Mouse (Mus musculus): Measurements from ENCODE around the gene Arih2.

Gene Arih2

DNA sequence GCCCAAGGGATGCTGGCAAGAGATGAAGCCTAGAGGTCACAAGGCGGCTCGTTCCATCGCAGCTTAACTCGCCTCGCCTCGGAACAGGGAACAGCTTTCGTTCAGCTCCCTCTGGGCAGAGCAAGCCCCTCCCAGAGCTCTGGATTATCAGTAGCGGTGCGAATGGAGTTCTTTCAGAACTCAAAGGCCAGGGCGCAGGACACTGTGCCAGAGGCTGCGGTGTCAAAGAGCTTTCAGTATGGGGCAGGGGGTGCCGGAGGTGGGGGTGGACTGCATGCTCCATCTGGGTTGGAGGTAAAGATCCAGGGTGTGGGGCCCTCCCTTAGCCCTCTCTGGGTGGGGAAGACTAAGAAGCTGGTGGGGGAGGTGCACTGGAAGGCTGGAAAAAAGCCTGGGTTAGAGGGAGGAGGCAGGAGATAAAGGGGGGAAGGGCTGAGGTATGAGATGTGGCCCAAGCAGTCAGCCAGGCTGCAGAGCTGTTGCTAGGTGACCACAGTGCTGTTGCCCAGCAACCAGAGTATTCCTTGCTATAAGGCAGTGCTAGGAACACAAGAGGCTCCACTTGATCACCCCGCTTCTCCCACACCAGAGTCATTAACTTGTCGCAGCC, 61.5 kb downstream of the Arih2 start:
- peak; percentile 95 for DNase-seq (ENCODE audit: low read depth, low spot score)

DNA sequence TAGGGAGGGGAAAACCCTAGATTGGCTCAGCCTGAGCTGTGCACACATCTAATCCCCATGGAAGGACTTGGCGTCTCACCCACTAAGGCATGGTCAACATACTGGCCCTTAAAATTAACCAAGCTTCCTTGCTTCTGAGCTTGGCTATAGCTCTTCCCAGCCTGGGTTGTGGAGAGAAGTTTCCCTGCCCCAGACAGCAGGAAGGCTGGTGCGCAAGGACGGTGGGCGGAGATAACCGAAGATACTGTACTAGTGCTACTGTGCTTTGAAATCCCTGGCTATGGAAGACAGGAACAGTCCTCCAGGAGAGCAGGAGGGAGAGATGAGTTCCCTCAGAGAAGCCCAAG, 69.9 kb downstream of the Arih2 start:
- no peak for DNase-seq (ENCODE audit: low read depth, low spot score)

DNA sequence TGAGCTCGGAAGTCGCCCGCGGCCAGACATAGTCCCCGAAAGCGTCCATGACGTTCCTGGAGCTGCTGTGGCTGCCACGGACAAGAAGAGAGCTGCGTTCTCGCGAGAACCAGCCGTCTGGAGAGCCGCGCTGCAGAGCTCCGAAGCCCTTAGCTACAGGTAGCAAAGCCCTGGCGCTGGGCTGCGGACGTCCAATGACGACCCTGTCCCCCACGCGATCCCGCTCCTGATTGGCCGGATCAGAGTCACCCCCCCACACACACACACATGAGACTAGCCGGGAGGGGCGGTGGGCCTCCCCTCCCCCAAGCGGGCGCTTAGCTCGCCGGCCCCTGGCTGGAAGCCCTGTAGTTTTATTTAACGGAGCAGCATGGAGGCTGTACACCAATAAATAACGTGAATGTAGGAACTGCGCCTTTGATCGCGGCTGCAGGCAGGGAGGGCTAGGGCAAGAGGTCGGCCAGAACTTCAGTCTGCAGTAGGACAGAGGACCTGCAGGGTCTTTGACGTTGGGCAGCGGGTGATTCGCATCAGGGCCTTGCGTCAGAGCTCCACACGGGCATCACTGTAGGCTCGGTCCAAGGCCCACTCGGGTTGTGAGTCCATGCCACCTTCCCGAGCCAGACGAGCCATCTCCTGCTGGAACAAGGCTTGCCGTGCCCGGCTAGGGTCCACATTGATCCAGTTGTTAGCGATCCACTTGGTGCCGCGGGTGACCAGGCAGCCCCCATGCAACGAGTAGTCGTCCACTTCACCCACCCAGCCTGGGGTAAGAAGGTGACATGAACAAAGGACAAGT, 70.4 kb downstream of the Arih2 start, which contains the start of gene Wdr6:
Gene Wdr6 (minus strand): TSS at position 195 of the 799 bp plus-strand sequence.
- peak; percentile 98 for DNase-seq (ENCODE audit: low read depth, low spot score)

DNA sequence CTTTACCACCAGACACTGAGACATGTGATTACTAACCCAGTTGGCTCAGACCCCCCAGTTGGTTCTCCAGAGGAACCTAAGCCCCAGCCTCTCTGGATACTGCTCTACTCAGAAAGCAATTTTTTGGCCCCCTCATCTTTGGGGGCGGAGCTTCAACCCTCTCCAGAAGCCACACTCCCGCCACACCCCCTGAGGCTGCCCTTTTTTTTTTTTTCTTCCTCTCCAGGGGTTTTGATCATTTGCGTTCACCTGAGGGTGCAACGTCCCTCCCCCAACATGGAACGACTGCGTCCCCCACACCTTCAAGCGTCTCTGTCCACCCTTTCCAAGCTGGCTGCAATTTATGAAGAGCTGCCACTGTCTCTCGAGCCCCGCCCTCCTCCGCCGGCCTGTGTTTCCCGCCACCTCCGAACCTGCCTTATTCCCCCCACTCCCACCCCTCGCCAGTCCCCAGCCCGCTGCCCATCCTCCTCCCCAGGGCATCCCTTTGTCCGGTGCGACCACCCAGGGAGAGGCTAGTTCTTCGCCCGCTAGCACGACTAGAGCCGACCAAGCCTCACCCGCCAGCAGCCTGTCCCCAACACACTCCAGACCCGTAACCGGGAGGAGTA, 71.1 kb downstream of the Arih2 start:
- peak; percentile 47 for DNase-seq (ENCODE audit: low read depth, low spot score)

DNA sequence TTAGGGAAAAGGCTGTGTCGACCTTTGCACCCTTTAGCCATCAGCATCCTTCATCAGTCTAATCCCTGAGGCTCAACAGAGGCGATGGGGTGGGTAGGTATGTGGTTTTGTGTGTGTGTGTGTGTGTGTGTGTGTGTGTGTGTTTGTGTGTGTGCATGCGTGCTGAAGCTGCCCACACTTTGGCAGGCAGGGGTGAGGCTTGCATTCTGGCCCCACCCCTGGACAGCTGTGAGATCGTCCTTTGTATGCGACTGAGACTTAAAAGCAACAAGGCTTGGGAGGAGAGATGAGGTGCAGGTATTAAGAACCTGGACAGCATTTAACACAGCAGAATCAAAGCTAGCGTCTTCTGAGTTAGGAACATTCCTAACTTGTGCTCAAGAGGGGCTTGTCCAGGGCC, 72.2 kb downstream of the Arih2 start:
- DNase-seq (ENCODE audit: low read depth, low spot score), result peak; percentile 51

DNA sequence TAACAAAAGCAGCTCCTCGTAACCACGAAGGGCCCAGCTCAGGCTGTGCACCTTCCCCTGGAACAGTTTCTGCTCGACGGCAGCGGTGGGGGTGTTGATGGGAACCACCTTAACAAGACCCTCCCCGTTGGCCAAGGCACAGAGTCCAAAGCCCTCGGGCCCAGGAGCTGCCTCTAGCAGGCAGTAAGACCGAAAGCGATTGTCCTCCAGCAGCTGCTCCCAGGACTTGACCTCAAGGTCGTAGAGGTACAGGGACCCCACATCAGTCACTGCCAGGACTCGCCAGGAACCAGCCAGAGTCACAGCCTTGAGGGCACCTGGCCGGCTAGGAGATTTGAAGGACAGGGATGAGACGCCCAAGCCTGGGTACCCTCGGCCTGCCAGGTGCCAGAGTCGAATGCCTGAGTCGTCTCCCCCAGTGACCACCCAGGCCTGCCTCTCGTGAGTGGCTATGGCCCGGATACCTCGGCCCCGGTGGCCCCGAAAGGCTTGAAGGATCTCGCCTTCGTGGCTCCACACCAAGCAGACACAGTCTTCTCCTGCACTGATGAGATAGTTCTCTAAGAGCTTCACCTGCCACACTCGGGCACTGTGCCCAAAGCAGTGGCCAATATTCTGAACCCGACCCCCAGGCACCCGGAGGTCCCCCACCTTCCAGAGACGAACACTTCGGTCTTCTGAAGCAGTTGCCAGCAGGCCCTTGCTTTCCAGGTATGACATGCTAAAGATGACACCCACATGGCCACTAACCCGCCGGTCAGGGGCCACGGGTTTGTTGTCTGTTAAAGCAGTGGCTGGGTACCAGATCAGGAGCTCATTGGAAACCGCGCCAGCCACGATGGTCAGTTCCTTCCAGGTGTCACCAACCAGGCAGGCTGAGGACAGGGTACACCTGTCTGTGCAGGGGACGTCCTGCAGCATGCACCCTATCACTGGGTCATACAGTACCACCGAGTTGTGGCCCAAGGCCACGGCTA, 73.6 kb downstream of the Arih2 start:
- DNase-seq (ENCODE audit: low read depth, low spot score), result no peak

DNA sequence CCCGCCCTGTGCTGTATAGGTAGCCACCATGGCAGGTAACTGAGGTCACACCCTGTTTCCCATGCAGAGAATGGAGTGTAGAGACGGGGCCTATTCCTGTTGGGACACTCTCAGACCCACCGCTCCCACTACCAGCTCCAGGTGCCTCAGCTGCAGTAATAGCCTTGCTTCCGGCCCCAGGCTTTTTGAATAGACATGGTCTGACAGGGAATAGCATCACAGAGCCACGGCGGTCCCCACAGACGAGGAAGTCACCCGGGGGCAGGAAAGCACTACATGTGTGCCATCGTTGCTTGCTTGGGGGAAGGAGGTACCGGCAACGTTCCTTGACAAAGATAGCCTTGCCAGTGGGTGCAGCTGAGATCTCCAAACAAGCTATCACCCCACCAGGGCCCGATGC, 74.3 kb downstream of the Arih2 start:
- no peak for DNase-seq (ENCODE audit: low read depth, low spot score)

DNA sequence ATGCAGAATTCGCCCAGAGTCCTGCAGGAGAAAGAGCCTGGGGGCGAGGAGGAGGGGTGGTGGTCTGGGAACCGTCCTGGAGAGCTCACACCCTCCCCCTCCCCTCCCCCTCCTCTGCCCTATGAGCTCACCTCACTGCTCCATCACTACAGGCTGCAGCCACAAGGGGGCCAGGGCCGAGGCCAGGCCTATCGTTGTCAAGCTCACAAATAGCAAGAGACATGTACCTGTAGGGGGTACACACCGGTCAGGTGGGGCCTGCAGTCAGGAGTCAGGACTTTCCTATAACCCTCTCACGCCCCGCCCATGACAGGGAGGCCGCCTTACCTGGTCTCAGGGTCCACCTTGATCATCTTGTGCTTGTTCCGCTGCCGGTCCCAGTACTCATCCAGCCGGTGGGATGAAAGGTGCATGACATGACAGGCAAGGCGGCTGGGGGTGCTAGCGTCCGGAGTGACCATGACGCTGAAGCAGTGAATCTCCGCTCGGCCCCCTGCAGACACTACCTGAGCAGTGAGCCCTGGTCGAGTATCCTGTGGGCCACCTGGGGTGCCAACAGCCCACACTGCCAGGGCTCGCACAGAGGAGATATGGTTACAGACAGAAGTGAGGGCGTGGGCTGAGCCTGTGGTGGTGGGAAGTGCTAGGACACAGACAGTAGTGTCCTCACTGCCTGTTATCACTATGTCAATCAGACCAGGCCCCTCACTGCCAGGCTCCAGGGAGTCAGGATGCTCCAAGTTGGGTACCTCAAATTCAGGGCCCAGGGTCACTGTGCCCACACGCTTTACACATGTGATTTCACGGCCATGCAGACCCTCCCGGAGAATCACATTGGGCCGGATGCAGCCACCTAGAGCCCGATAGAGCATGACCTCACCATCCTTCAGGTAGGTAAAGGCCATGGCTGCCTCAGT, 75.2 kb downstream of the Arih2 start:
- peak; percentile 93 for DNase-seq (ENCODE audit: low read depth, low spot score)

DNA sequence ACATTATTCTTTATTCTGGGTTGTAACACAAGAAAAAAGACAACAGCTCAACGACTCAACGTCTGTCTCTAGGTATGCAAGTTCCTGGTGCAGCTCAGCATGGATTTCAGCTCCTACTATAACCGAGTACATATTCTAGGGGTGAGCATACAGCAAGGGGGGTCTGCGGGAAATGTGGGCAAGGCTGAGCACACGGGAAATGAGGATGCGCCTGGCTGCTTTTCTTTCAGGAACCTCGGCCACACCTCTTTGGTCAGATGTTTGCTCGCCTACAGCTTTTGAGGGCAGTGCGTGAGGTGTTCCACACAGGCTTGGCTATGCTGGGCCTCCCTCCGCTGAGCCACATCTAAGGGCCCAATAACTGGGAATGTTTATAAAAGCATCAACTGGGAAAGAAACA, 76.9 kb downstream of the Arih2 start:
- no peak for DNase-seq (ENCODE audit: low read depth, low spot score)

DNA sequence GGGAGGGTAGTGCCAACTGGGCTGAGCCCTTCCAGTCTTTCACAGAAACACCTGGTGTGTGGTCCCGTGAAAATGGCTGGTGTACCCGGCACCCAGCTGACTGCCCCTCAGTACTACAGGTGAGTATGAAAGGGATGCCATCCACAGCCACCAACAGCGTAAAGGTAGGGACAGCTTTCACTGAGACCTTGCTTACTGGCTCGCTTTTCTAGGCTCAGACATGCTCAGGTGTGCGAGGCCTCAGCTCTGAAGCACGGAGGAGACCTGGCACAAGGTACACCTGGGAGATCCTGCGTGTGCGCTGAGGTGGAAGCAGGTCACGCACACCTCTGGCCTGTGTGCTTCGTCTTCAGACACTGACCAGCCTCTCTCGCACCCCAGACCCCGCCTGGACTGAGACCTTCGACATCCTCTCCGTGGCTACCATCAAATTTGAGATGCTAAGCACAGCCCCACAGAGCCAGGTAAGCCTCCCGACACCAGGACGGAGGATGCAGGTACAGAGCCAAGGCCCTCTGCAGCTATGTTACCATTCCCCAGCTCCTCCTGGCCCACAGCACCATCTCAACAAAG, 77.7 kb downstream of the Arih2 start:
- no peak for DNase-seq (ENCODE audit: low read depth, low spot score)

DNA sequence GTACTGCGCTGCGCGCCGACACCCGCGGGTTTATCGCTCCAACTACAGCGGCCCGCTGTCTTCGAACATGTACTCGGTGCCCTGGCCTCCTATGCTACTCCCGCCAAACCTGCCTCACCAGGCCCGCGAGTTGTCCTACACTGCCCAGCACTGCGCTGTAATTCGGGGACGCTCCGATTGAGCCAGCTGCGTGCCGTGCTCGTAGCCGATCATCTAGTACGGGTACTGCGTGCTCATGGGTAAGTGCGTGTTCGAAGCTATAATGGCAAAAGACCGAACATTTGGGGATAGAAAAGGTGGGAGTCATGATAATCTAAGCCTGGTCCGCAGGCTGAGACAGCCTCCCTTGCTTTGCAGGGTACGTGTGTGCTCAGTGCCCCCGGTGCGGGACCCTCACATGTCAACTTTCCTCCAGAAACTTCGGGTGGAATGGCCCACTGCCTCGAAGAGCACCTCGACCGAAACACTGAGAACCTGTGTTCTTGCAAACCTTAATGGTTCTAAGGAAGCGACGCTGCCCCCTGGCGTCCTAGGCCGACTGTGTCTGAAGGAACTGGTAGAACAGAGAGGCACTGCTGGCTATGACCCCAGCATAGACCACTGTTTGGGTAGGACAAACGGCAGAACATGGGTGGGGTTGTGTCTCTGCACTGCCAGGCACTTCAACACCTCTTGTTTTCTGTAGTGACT, 78.8 kb downstream of the Arih2 start:
- DNase-seq (ENCODE audit: low read depth, low spot score), result peak; percentile 94

DNA sequence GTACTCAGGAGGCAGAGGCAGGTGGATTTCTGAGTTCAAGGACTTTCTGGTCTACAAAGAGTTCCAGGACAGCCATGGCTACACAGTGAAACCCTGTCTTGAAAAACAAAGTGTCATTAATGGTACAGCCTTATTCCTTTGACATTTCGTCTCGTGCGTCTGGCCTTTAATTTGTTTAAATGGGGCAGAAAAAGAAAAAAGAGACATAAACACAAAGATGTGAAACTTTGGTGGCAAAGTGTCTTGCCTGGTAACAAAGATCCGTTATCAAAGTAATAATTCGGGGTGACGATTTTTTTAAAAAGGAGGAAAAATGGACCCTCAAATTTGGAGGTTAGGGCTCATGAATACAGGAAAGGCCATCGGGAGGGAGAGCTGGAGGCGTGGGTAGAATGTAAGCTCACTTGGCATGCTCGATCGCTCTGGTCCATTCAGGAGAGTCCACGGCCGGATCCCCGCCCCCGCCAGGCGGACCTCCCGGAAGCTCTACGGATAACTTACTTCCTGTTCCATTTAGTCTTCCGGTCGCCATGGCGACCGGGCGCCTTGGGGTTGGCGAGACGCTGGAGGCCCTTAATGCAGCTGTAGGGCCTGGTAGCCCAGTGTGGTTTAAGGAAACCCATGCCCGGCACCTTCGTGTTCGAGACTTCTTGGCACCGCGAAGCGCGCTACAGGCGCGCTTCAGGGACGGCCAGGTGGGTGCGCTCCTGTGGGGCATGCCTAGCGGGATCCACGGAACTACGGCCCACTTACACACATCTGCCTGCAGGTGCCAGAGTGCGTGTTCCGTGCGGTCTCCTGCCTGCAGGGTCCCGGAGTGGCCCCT, 79.6 kb downstream of the Arih2 start, which contains the start of gene Dalrd3:
Gene Dalrd3 (plus strand): TSS at position 506 of the 826 bp plus-strand sequence.
- peak; percentile 97 for DNase-seq (ENCODE audit: low read depth, low spot score)

DNA sequence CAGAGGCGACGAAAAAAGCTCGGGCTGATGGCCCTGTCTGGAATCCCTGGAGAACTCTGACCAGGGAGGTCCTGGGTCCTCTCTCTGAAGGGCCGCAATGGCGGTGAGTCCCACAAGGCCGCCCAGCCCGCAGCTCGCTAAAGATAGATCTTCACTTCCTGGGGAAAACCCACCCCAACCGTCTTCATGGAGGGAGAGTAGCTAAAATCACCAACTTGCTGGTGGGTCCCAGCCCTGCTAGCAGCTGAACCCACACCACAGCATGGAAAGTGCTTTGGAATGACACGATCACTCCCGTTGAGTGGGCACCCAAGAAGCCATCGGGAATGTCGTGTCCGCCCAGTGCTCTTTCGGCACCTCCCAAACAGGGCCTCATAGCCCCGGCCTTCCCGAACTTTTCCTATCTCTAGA, 80.7 kb downstream of the Arih2 start:
- no peak for DNase-seq (ENCODE audit: low read depth, low spot score)

DNA sequence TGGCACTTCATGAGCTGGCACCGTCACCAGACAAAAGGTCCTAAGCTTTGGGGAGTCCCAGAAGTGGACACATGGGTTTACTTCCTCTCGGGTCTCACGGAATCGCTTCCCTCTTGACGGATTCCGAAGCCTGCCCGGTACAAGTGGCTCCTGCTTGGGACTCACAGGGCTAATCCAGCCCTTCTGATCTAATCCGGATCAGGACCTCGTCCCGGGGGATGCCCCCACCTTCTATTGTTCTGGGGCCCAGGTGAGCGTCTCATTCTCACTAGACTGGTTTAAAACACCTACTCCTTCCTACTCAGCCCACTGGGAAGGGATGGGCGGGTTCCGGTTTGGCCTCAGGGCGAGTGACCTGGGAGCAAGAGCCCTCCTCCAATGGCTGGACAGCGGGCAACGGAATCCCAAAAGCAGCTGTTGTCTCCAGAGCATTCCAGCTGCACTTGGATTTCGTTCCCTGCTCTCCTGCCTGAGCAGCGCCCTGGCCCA, 81.2 kb downstream of the Arih2 start:
- DNase-seq (ENCODE audit: low read depth, low spot score), result peak; percentile 80

DNA sequence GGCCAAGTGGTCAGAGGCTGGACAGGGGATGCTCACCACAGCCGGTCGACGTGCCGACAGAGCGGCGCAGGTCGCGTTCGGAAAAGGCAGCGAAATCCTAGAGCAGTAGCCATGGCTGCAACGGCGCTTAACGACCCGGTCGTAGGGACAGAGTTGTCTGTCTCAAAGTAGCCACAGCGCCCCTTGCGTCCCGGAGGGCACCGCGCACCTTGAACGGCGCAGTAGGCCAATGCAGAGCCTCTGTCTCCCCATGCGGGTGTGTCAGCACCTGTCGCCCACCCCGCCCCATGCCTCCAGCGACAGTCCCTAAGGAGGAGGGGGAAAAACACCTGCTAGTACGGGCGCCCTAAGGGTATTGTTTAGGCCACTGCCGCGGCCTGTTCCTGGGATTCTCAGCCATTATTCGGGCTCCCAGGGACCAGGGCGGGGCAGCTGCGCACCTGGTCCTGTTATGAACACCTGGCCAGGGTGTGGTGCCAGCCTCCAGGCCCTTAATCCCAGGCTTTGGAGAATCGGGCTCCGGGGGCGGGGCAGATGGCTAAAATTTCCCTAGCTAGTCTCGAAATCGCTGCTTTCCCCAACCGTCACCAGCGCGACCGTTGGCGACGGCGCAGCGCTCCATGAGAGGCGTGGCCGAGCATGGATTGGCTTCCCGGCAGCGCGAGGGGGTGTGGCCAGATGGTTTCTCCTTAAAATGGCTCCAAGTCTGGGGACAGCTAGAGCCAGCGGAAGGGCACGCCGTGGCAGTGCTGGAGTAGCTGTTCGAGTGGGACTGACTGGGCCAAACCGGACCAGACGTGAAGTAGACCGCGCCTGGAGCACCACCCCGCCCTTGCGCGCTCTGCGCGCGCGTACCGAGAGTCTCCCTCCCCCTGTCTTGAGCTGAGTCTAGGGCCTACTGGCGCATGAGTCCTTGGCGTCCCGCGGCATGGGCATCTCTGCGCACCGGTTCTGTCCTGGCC, 82.1 kb downstream of the Arih2 start, which contains the start of gene Ndufaf3:
Gene Ndufaf3 (minus strand): TSS at position 620 of the 962 bp plus-strand sequence.
- peak; percentile 99 for DNase-seq (ENCODE audit: low read depth, low spot score)

DNA sequence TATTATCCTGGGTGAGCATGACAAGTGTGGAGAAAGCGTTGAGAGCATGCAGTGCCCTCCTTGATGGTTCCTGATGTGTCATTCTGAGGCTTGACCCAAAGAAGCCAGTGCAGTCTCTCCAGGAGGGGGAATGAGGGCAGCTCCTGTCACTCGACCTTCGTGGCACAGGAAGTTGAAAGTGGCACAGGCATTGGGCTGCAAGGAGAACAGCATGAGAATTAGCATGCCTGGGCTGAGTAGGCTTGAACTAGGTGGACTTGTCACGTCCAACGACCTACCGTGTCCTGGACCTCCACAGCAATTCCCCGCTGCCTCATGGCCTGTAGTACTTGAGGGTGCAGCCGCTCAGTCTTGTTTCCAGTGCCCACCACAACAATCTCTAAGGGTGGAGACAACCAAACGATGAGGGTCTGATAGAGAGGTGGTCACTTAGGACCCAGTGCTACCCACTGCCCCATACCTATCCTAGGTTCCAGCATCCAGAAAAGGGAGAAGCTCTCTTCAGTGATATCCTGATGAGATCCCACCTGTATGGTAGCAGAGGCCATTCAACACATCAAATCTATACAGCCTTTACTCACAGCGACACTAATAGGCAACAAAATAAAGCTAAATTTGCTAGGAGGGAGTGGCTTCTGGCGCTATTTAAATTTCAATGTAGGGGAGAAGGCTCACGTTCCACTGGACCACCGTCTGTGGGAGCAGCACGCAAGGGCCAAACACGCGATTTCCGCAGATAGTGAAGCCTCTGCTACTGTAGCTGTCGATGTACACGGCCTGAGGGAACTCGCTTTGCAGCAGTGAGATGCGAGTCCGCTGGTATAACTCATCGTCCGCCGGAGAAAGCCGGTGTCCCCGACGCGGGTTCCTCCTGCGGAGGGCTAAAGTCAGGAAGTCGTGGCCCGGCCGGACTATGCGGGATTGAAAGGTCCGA, 83.0 kb downstream of the Arih2 start:
- DNase-seq (ENCODE audit: low read depth, low spot score), result no peak
